Mouse (Mus musculus): ENCODE results near the gene Cdyl2. TPM values are rescaled to one million over a fixed set of nuclear protein-coding genes. Genes with fewer than 3 reads are reported as not detected.

Cdyl2 gene
- polyA plus RNA-seq, 1 experiment from 2014 or later = 12.7 TPM

- H3K4me1 ChIP-seq (replicated peaks; ENCODE audit: control insufficient read depth, insufficient read depth, low read length) = no peaks in the 10 kb centered on the region; the same call in 1 of the 2 replicates
- 89% methylated on average over 3 of the region's 3 CpGs for WGBS
- no peaks in the 10 kb centered on the region for H3K36me3 ChIP-seq (replicated peaks; ENCODE audit: control insufficient read depth, insufficient read depth)
- ATAC-seq (ENCODE audit: low FRiP score) (no peak), DNase-seq (ENCODE audit: low spot score) (no peak)
- H3K9me3 ChIP-seq (ENCODE audit: control insufficient read depth, low read length) = no peaks in the 10 kb centered on the region
- H3K27ac ChIP-seq = no peak overlapping the region
- no peaks in the 10 kb centered on the region for H3K27me3 ChIP-seq (ENCODE audit: control insufficient read depth, insufficient read depth, low read length)
- H3K9ac ChIP-seq = no peak overlapping the region
- no peak overlapping the region for H3K4me2 ChIP-seq (replicated peaks)
- H3K4me3 ChIP-seq (replicated peaks; ENCODE audit: low read length) = no peak overlapping the region
Measured at GRCm38 (mm10) chr8:116656811-116657210, 76.0 kb downstream of the Cdyl2 start.

- no peaks in the 10 kb centered on the region for H3K9me3 ChIP-seq (ENCODE audit: control insufficient read depth, low read length)
- H3K27ac ChIP-seq = no peak overlapping the region
- ATAC-seq (ENCODE audit: low FRiP score) (no peak), DNase-seq (ENCODE audit: low spot score) (no peak)
- WGBS = 86% methylated on average over 3 of the region's 3 CpGs
- H3K27me3 ChIP-seq (ENCODE audit: control insufficient read depth, insufficient read depth, low read length) = no peaks in the 10 kb centered on the region
- H3K4me3 ChIP-seq (replicated peaks; ENCODE audit: low read length) = no peak overlapping the region
- H3K9ac ChIP-seq = no peak overlapping the region
- no peaks in the 10 kb centered on the region; the same call in 1 of the 2 replicates for H3K4me1 ChIP-seq (replicated peaks; ENCODE audit: control insufficient read depth, insufficient read depth, low read length)
- no peak overlapping the region for H3K4me2 ChIP-seq (replicated peaks)
- H3K36me3 ChIP-seq (replicated peaks; ENCODE audit: control insufficient read depth, insufficient read depth) = no peaks in the 10 kb centered on the region
Measured at GRCm38 (mm10) chr8:116654881-116655280, 77.9 kb downstream of the Cdyl2 start.

GRCm38 (mm10) chr8:116652949-116653348, 79.8 kb downstream of the Cdyl2 start:
- ATAC-seq (ENCODE audit: low FRiP score) (no peak), DNase-seq (ENCODE audit: low spot score) (peak; percentile 42)
- no peaks in the 10 kb centered on the region for H3K36me3 ChIP-seq (replicated peaks; ENCODE audit: control insufficient read depth, insufficient read depth)
- H3K9me3 ChIP-seq (ENCODE audit: control insufficient read depth, low read length) = no peaks in the 10 kb centered on the region
- H3K4me3 ChIP-seq (replicated peaks; ENCODE audit: low read length) = no peak overlapping the region
- WGBS = 44% methylated on average over 4 of the region's 4 CpGs
- H3K9ac ChIP-seq = no peak overlapping the region
- H3K4me2 ChIP-seq (replicated peaks) = no peak overlapping the region
- H3K27me3 ChIP-seq (ENCODE audit: control insufficient read depth, insufficient read depth, low read length) = no peaks in the 10 kb centered on the region
- H3K27ac ChIP-seq = no peak overlapping the region
- H3K4me1 ChIP-seq (replicated peaks; ENCODE audit: control insufficient read depth, insufficient read depth, low read length) = no peaks in the 10 kb centered on the region; the same call in 1 of the 2 replicates

- Histone ChIP-seq H3K4me3 (replicated peaks; ENCODE audit: low read length) (no peak overlapping the region), H3K4me1 (replicated peaks; ENCODE audit: control insufficient read depth, insufficient read depth, low read length) (no peaks in the 10 kb centered on the region; the same call in 1 of the 2 replicates), H3K27me3 (ENCODE audit: control insufficient read depth, insufficient read depth, low read length) (no peaks in the 10 kb centered on the region), H3K4me2 (replicated peaks) (no peak overlapping the region), H3K9ac (no peak overlapping the region), H3K9me3 (ENCODE audit: control insufficient read depth, low read length) (no peaks in the 10 kb centered on the region), H3K27ac (no peak overlapping the region), H3K36me3 (replicated peaks; ENCODE audit: control insufficient read depth, insufficient read depth) (no peaks in the 10 kb centered on the region)
- ATAC-seq (ENCODE audit: low FRiP score) (no peak), DNase-seq (ENCODE audit: low spot score) (no peak)
- WGBS = 83% methylated on average over 16 of the region's 16 CpGs
Measured at GRCm38 (mm10) chr8:116649975-116650725, 82.6 kb downstream of the Cdyl2 start.

GRCm38 (mm10) chr8:116645376-116645775, 87.4 kb downstream of the Cdyl2 start:
- WGBS = 87% methylated on average over 4 of the region's 4 CpGs
- H3K27ac ChIP-seq = no peak overlapping the region
- H3K4me1 ChIP-seq (replicated peaks; ENCODE audit: control insufficient read depth, insufficient read depth, low read length) = no peaks in the 10 kb centered on the region
- no peak overlapping the region for H3K9ac ChIP-seq
- ATAC-seq (ENCODE audit: low FRiP score) (no peak), DNase-seq (ENCODE audit: low spot score) (no peak)
- H3K27me3 ChIP-seq (ENCODE audit: control insufficient read depth, insufficient read depth, low read length) = no peaks in the 10 kb centered on the region
- H3K4me2 ChIP-seq (replicated peaks) = no peak overlapping the region
- H3K4me3 ChIP-seq (replicated peaks; ENCODE audit: low read length) = no peak overlapping the region
- no peaks in the 10 kb centered on the region for H3K9me3 ChIP-seq (ENCODE audit: control insufficient read depth, low read length)
- H3K36me3 ChIP-seq (replicated peaks; ENCODE audit: control insufficient read depth, insufficient read depth) = no peaks in the 10 kb centered on the region

GRCm38 (mm10) chr8:116640925-116641324, 91.9 kb downstream of the Cdyl2 start:
- Histone ChIP-seq H3K27ac (no peak overlapping the region), H3K36me3 (replicated peaks; ENCODE audit: control insufficient read depth, insufficient read depth) (no peaks in the 10 kb centered on the region), H3K4me3 (replicated peaks; ENCODE audit: low read length) (no peak overlapping the region), H3K27me3 (ENCODE audit: control insufficient read depth, insufficient read depth, low read length) (no peaks in the 10 kb centered on the region), H3K9ac (no peak overlapping the region), H3K4me1 (replicated peaks; ENCODE audit: control insufficient read depth, insufficient read depth, low read length) (no peaks in the 10 kb centered on the region; the same call in 1 of the 2 replicates), H3K4me2 (replicated peaks) (no peak overlapping the region), H3K9me3 (ENCODE audit: control insufficient read depth, low read length) (no peaks in the 10 kb centered on the region)
- DNase-seq (ENCODE audit: low spot score) (no peak), ATAC-seq (ENCODE audit: low FRiP score) (no peak)
- WGBS = 82% methylated on average over 10 of the region's 10 CpGs

GRCm38 (mm10) chr8:116637998-116638397, 94.8 kb downstream of the Cdyl2 start:
- WGBS = 83% methylated on average over 4 of the region's 4 CpGs
- Histone ChIP-seq H3K4me3 (replicated peaks; ENCODE audit: low read length) (no peak overlapping the region), H3K4me2 (replicated peaks) (0 out of 2 replicates have a peak overlapping the region, but pooled peaks have one; percentile 7), H3K27ac (no peak overlapping the region), H3K36me3 (replicated peaks; ENCODE audit: control insufficient read depth, insufficient read depth) (no peaks in the 10 kb centered on the region), H3K4me1 (replicated peaks; ENCODE audit: control insufficient read depth, insufficient read depth, low read length) (no peaks in the 10 kb centered on the region; the same call in 1 of the 2 replicates), H3K9ac (no peak overlapping the region), H3K9me3 (ENCODE audit: control insufficient read depth, low read length) (no peaks in the 10 kb centered on the region), H3K27me3 (ENCODE audit: control insufficient read depth, insufficient read depth, low read length) (no peaks in the 10 kb centered on the region)
- ATAC-seq (ENCODE audit: low FRiP score) (no peak), DNase-seq (ENCODE audit: low spot score) (no peak)

- no peak for DNase-seq (ENCODE audit: low spot score)
- no peaks in the 10 kb centered on the region for H3K27me3 ChIP-seq (ENCODE audit: control insufficient read depth, insufficient read depth, low read length)
- ATAC-seq (ENCODE audit: low FRiP score) = no peak
- H3K4me2 ChIP-seq (replicated peaks) = no peak overlapping the region
- H3K27ac ChIP-seq = no peak overlapping the region
- H3K4me3 ChIP-seq (replicated peaks; ENCODE audit: low read length) = no peak overlapping the region
- WGBS = 94% methylated on average over 7 of the region's 7 CpGs
- no peaks in the 10 kb centered on the region for H3K9me3 ChIP-seq (ENCODE audit: control insufficient read depth, low read length)
- H3K9ac ChIP-seq = no peak overlapping the region
- no peaks in the 10 kb centered on the region; the same call in 1 of the 2 replicates for H3K4me1 ChIP-seq (replicated peaks; ENCODE audit: control insufficient read depth, insufficient read depth, low read length)
- no peaks in the 10 kb centered on the region for H3K36me3 ChIP-seq (replicated peaks; ENCODE audit: control insufficient read depth, insufficient read depth)
Measured at GRCm38 (mm10) chr8:116637193-116637592, 95.6 kb downstream of the Cdyl2 start.

GRCm38 (mm10) chr8:116636396-116636795, 96.4 kb downstream of the Cdyl2 start:
- DNase-seq (ENCODE audit: low spot score) = no peak
- no peak for ATAC-seq (ENCODE audit: low FRiP score)
- H3K36me3 ChIP-seq (replicated peaks; ENCODE audit: control insufficient read depth, insufficient read depth) = no peaks in the 10 kb centered on the region
- H3K4me1 ChIP-seq (replicated peaks; ENCODE audit: control insufficient read depth, insufficient read depth, low read length) = no peaks in the 10 kb centered on the region; the same call in 1 of the 2 replicates
- H3K4me2 ChIP-seq (replicated peaks) = no peak overlapping the region
- H3K27ac ChIP-seq = no peak overlapping the region
- H3K9me3 ChIP-seq (ENCODE audit: control insufficient read depth, low read length) = no peaks in the 10 kb centered on the region
- no peak overlapping the region for H3K9ac ChIP-seq
- H3K4me3 ChIP-seq (replicated peaks; ENCODE audit: low read length) = no peak overlapping the region
- no peaks in the 10 kb centered on the region for H3K27me3 ChIP-seq (ENCODE audit: control insufficient read depth, insufficient read depth, low read length)
- WGBS = 88% methylated on average over 10 of the region's 10 CpGs

Measured in hindbrain, embryonic 14.5 days (tissue).